Mouse (Mus musculus) intestine, embryonic 16.5 days (tissue): ENCODE data around the gene P4ha2. TPM values are rescaled to one million over a fixed set of nuclear protein-coding genes. Genes with fewer than 3 reads are reported as not detected.
A peak's percentile ranks its signal among the peaks of the same experiment; 100 is the strongest.

Source experiments
- ATAC-seq: fragments of 200-750 bp; cut with Nextera tagmentation; 2 replicates; pipeline ENCODE4 v1.8.0; 2017; ENCODE audit warnings: moderate TSS enrichment, moderate library complexity
- H3K27ac ChIP-seq: fragments of 300-500 bp; sonication (generic); 2 replicates; pipeline ENCODE4 v1.5.1; 2014; ENCODE audit warnings: mild to moderate bottlenecking, low read length
- H3K27me3 ChIP-seq: fragments of 300-500 bp; sonication (generic); replicated peaks from 2 replicates; pipeline ENCODE4 v1.6.1; 2014; ENCODE audit warnings: low read length, control low read depth, mixed read lengths; ENCODE audit not compliant: control insufficient read depth, insufficient read depth
- H3K36me3 ChIP-seq: fragments of 300-500 bp; sonication (generic); 2 replicates; pipeline ENCODE4 v1.6.1; 2014; ENCODE audit warnings: low read length, control low read depth; ENCODE audit not compliant: control insufficient read depth, insufficient read depth
- H3K4me1 ChIP-seq: fragments of 300-500 bp; sonication (generic); 2 replicates; pipeline ENCODE4 v1.6.1; 2014; ENCODE audit warnings: low read length, control low read depth, mixed read lengths; ENCODE audit not compliant: control insufficient read depth, insufficient read depth
- H3K4me2 ChIP-seq: fragments of 300-500 bp; sonication (generic); 2 replicates; pipeline ENCODE4 v1.6.1; 2014; ENCODE audit warnings: low read depth, low read length, control low read depth
- H3K4me3 ChIP-seq: fragments of 300-500 bp; sonication (generic); 2 replicates; pipeline ENCODE4 v1.5.1; 2014; ENCODE audit warnings: mild to moderate bottlenecking, low read length
- H3K9ac ChIP-seq: fragments of 300-500 bp; sonication (generic); 2 replicates; pipeline ENCODE4 v1.6.1; 2014; ENCODE audit warnings: low read depth, low read length
- H3K9me3 ChIP-seq: fragments of 300-500 bp; sonication (generic); 2 replicates; pipeline ENCODE4 v1.6.1; 2016; ENCODE audit warnings: low read length, control low read depth; ENCODE audit not compliant: control insufficient read depth
- WGBS: fragments of 180-500 bp; shearing (Covaris S2); extraction: QIAGEN DNeasy Blood & Tissue Kit; methylation state at CpG from one replicate; pipeline ENCODE4 v1.1.7; 2014; 5-methylcytosine and 5-hydroxymethylcytosine counted together
- polyA plus RNA-seq: library from polyadenylated mRNA; unstranded; fragments of >200 nt; fragmentation: Nextera tagmentation; extraction: Ambion mirVana; gene quantifications from 2 replicates; pipeline ENCODE4 v1.2.1, GENCODE M21; 2015

Gene P4ha2
- polyA plus RNA-seq, 1 experiment from 2014 or later, result 46.2 TPM

DNA sequence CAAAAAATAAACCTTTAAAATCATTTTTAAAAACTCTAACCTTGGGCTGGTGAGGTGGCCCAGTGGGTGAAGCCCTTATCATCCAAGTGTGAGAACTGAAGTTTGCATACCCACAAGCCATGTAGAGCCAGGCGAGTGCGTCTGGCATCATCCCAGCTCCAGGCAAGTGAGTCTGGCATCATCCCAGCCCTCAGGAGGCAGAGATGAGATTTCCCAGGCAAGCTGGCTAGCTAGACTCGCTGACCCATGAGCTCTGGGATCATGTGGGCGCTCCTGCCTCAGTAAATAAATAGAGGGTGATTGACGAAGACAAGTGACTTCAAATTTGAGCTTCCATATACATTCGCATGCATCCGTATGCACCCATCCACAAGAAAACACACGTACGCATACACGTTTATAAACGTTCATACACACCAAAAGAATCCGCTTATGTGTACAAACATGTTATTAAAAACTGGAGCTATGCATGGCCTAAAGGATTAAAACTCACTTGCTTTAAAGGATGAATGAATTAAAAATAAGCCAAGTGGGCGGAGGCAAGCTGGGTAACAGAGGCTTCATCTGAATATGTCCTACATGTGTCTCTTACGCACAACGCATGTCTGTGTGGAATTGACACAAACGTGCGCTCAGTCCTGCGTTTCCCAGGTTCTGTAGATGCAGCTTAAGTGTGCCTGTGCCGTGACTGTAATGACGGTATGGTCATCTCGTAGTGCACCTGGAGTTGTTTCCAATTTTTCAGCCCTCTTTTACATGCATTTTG lies 12.3 kb downstream of the P4ha2 start:
- WGBS, result 66% methylated on average over 21 of the region's 21 CpGs
- ATAC-seq, result no peak
- H3K9me3 ChIP-seq, result no peaks in the 10 kb centered on the region
- H3K4me1 ChIP-seq, result peaks cover 15% of the 10 kb centered on the region
- peak overlapping the region; percentile 57; the same call in 1 of the 2 replicates for H3K4me2 ChIP-seq
- peak overlapping the region; percentile 78 for H3K27ac ChIP-seq
- peak overlapping the region; percentile 60 for H3K9ac ChIP-seq
- no peaks in the 10 kb centered on the region for H3K27me3 ChIP-seq
- H3K4me3 ChIP-seq, result no peak overlapping the region
- no peaks in the 10 kb centered on the region for H3K36me3 ChIP-seq

DNA sequence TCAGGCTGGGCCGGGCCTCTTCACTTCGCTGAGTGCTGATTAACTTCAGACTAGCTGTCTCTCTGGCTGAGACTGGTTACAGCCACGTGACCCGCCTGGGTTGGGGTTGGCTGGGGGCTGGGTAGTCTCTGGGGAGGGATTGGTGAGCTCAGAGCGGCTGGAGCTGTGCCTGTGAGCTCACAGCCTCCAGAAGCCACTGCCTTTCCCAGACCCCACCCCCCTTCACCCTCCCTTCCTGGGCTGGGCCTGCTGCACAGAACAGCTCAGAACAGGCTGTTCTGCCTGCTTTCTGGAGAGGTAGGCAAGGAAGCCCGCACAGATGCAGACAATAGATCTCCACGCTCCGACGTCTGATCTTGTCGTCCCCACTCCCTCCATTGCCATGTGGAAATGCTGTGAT lies 13.0 kb downstream of the P4ha2 start:
- no peaks in the 10 kb centered on the region for H3K9me3 ChIP-seq
- H3K4me1 ChIP-seq, result peaks cover 15% of the 10 kb centered on the region
- peak overlapping the region; percentile 26; the same call in 1 of the 2 replicates for H3K4me3 ChIP-seq
- ATAC-seq, result peak; percentile 99
- H3K4me2 ChIP-seq, result peak overlapping the region; percentile 57
- peak overlapping the region; percentile 60 for H3K9ac ChIP-seq
- peak overlapping the region; percentile 78 for H3K27ac ChIP-seq
- no peaks in the 10 kb centered on the region for H3K27me3 ChIP-seq
- H3K36me3 ChIP-seq, result no peaks in the 10 kb centered on the region
- WGBS, result 1% methylated on average over 10 of the region's 10 CpGs

DNA sequence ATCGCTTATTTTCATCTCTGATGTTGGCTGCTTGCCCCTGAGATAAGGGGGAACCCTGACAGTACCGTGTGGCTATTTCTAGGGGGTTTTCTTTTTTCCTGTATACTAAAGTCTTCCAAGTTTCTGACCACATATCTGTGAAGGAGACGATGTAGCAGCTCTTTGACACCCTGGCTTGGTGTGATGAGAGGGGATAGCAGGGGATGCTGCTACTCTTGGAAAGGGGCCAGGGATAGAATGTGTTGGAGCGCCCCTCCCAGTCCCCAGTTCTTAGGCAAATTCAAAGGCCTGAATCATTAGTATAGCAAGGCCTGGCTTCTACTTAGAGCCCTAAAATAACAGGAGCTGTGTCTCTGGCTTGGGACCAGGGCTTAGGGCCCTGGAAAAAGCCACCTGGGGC lies 13.5 kb downstream of the P4ha2 start:
- Histone ChIP-seq H3K9ac (peak overlapping the region; percentile 60), H3K9me3 (no peaks in the 10 kb centered on the region), H3K27me3 (no peaks in the 10 kb centered on the region), H3K4me1 (peaks cover 15% of the 10 kb centered on the region), H3K27ac (peak overlapping the region; percentile 78), H3K36me3 (no peaks in the 10 kb centered on the region), H3K4me2 (peak overlapping the region; percentile 57), H3K4me3 (peak overlapping the region; percentile 26; the same call in 1 of the 2 replicates)
- WGBS, result 13% methylated on average over 4 of the region's 4 CpGs
- ATAC-seq, result peak; percentile 47; the same call in 1 of the 2 replicates

DNA sequence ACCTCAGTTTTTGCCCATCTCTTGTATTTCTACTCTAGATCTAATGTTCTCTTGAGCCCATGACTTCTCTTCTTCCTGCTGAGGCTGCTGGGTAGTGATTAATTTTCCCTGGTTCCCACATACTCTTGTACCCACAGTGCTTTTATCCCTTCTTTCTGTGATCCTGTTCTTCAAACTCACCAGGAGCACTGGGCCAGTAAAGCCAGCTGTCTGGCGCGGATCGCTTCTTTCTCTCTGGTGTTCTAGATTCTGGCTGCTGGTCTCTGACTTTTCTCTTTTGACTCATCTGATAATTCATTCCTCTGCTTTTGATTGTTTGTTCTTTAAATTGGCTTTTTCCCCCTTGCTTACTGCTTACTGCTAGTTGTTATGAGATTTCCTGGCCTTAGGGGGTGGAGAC lies 14.9 kb downstream of the P4ha2 start:
- 95% methylated on average over 3 of the region's 3 CpGs for WGBS

DNA sequence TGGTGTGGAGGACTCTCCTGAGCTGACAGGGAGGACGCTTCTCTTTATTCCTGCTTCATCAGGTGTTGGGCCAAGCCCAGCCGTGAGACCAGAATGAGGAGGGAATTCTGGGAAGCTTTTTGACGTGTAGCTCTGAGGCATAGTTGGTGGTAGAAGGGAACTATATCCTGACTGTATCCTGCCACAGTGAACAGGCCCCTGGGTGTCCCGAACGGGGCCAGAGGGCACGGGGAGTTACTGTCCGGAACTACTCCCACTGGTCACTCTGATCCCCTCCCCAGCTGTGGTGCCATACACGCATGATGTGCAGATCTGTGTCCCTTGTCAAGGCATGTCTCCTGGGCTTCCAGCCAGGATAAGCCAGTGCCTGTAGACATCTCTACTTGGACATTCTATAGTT lies 15.4 kb downstream of the P4ha2 start:
- Histone ChIP-seq H3K27me3 (no peaks in the 10 kb centered on the region), H3K4me3 (no peak overlapping the region), H3K4me2 (no peak overlapping the region), H3K9me3 (no peaks in the 10 kb centered on the region), H3K9ac (no peak overlapping the region), H3K4me1 (peaks cover 15% of the 10 kb centered on the region), H3K27ac (no peak overlapping the region), H3K36me3 (no peaks in the 10 kb centered on the region)
- ATAC-seq, result no peak
- 91% methylated on average over 8 of the region's 8 CpGs for WGBS

More for the DNA sequence above, 14.9 kb downstream of the P4ha2 start:
- H3K9me3 ChIP-seq, result no peaks in the 10 kb centered on the region
- H3K36me3 ChIP-seq, result no peaks in the 10 kb centered on the region
- H3K4me2 ChIP-seq, result no peak overlapping the region
- H3K4me1 ChIP-seq, result peaks cover 15% of the 10 kb centered on the region
- H3K27me3 ChIP-seq, result no peaks in the 10 kb centered on the region
- H3K27ac ChIP-seq, result no peak overlapping the region
- no peak for ATAC-seq
- H3K4me3 ChIP-seq, result no peak overlapping the region
- H3K9ac ChIP-seq, result no peak overlapping the region

DNA sequence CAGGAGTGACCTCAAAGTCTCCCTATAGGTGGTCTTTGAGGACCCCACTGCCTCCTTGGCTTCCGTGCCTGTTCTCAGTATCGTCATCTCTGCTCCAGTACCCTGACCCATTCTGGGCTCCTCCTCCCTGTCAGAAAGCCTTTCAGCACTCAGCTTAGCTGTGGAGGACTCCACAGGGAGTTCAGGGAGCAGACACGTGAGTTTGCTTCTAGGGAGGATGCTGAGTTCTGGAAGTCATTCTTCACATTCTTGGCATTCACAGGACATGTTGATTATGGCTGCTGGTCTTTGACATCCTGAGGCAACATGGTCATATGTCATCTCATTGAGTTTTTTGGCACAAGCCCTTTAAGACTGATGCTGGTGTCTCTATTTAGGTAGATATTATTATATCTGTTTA lies 16.0 kb downstream of the P4ha2 start:
- Histone ChIP-seq H3K27ac (no peak overlapping the region), H3K9me3 (no peaks in the 10 kb centered on the region), H3K4me3 (no peak overlapping the region), H3K27me3 (no peaks in the 10 kb centered on the region), H3K4me1 (peaks cover 15% of the 10 kb centered on the region), H3K9ac (no peak overlapping the region), H3K36me3 (no peaks in the 10 kb centered on the region), H3K4me2 (no peak overlapping the region)
- ATAC-seq, result no peak
- WGBS, result 64% methylated on average over 3 of the region's 3 CpGs

DNA sequence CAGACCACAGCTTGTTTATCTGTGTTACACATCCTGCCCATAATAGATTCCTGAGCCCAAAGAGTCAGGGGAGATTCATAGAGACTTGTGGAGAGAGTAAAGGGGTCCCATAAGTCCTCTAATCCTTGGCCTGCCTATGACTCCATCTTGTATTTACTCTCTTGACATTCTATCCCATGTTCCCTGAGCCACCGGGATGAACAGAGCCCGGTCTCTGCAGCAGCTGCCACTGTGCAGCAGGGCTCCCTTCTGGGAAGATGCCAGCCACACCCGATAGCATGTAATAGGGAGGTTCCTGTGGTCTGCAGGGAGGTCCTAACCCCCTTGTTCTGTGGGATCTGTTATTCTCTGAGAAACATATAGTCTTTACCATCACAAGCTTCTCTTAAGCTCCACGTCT lies 16.5 kb downstream of the P4ha2 start:
- Histone ChIP-seq H3K9me3 (no peaks in the 10 kb centered on the region), H3K27ac (no peak overlapping the region), H3K27me3 (no peaks in the 10 kb centered on the region), H3K4me3 (no peak overlapping the region), H3K4me1 (peaks cover 15% of the 10 kb centered on the region), H3K9ac (no peak overlapping the region), H3K4me2 (no peak overlapping the region), H3K36me3 (no peaks in the 10 kb centered on the region)
- WGBS, result 69% methylated on average over 4 of the region's 4 CpGs
- ATAC-seq, result no peak

DNA sequence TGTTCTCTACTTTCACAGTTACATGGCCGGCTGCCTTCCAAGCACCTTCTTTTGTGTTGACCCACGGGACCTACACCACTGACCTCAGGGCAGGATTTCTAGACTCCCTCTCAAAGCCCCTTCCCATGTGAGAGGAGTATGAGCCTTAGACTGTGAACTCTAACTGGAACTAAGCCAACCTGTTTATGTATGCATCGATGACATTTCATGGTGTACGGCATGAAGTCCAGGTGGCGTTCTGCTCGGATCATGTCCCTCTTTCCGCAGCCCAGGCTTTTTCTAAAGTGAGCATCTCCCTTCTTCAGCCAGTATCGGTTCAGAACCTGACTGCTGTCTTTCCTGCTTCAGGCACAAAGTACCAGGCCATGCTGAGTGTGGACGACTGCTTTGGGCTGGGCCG lies 17.2 kb downstream of the P4ha2 start:
- H3K4me3 ChIP-seq, result no peak overlapping the region
- H3K27me3 ChIP-seq, result no peaks in the 10 kb centered on the region
- no peaks in the 10 kb centered on the region for H3K9me3 ChIP-seq
- 91% methylated on average over 10 of the region's 10 CpGs for WGBS
- H3K27ac ChIP-seq, result no peak overlapping the region
- H3K4me1 ChIP-seq, result peaks cover 15% of the 10 kb centered on the region
- no peak overlapping the region for H3K4me2 ChIP-seq
- H3K36me3 ChIP-seq, result no peaks in the 10 kb centered on the region
- no peak for ATAC-seq
- H3K9ac ChIP-seq, result no peak overlapping the region

DNA sequence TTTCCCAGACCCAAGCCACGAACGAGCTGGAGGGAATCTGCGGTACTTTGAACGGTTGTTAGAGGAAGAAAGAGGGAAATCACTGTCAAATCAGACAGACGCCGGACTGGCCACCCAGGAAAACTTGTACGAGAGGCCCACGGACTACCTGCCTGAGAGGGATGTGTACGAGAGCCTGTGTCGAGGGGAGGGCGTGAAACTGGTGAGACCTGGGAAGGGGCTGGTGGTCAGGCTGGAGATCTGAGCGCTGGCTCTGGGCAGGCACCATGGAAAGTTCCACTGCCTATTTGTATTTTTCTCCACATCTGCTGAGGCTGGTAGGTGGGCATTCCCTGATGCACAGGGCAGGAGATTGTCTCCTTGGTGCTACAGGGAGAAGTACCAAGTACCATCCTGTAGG lies 19.2 kb downstream of the P4ha2 start:
- H3K4me3 ChIP-seq, result no peak overlapping the region
- H3K9me3 ChIP-seq, result no peaks in the 10 kb centered on the region
- no peak overlapping the region for H3K27ac ChIP-seq
- no peak overlapping the region for H3K4me2 ChIP-seq
- WGBS, result 89% methylated on average over 12 of the region's 12 CpGs
- H3K27me3 ChIP-seq, result no peaks in the 10 kb centered on the region
- H3K4me1 ChIP-seq, result peaks cover 6% of the 10 kb centered on the region; the same call in 1 of the 2 replicates
- H3K36me3 ChIP-seq, result no peaks in the 10 kb centered on the region
- no peak for ATAC-seq
- H3K9ac ChIP-seq, result no peak overlapping the region
